Mouse (Mus musculus) retina, postnatal 7 days (tissue): ENCODE measurements around the gene Gbp7.
"Not testable (repeated sequence)": the region's sequence is repeated elsewhere in the genome, so short reads cannot be mapped to it uniquely, and the experiment has no call there.

ENCODE experiments used
- DNase-seq: peaks from one replicate; pipeline ENCODE4 v3.0.0-alpha.2; 2012; ENCODE audit warnings: low read depth, low spot score

Gbp7 gene

GRCm38 (mm10) chr3:142530087-142530953 lies at the start of gene Gbp7:
Gene Gbp7, plus strand, starts transcription at chr3:142530342.
- DNase-seq: no peak

- DNase-seq: peak; percentile 47
These were observed 39.7 kb upstream of the Gbp7 start for GRCm38 (mm10) chr3:142490465-142490864.

- DNase-seq: no peak
These were observed 36.5 kb upstream of the Gbp7 start, which contains the start of gene Gbp5 for GRCm38 (mm10) chr3:142493536-142494061. Gene Gbp5, plus strand, starts transcription at chr3:142493978.

GRCm38 (mm10) chr3:142495146-142495655 lies 34.9 kb upstream of the Gbp7 start:
- DNase-seq: no peak

DNA sequence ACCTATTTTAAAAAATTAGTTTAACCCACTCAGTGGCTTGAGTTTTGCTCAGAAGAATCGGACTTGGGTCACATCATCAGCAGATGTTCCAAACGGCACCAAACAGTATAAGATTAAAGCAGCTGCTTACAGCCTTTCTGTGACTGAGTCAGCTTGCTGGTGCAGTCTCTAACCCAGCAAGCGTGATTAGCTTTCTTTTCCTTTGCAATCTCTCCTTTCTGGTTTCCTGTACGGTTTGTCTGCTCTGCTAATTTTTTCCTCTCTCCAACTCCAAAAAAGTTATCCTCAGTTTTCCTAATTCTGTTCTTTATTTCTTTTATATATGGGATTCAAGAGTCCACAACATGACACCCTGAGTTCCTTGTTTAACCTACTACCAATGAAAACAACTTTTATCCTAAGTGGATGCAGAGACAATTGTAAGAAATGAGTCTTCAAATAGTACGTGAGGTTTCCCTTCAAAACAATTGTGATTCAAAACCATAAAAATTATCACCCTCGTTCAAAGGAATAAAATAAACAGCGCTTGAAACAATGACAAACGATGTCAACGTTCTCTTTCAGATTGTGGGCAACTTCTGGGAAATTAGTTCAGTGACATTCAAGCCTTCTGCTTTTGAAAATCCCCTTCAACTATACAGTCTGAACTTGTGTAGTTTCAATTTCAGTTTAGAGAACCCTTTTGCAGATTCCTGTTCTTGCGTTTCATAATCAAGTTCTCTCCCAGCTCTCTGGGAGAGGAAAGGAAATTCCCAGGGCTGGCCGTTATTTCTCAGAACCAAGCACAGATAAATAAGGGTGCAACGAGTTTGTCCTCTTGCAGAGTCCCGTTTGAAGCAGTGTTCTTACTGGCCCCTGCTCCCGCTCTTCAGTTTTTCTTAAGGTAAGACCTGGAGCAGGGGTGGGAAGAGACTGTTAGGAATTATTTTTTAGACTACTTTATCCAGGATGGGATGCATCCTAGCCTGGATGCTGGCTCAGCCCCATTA lies 33.7 kb upstream of the Gbp7 start:
- DNase-seq: no peak

DNA sequence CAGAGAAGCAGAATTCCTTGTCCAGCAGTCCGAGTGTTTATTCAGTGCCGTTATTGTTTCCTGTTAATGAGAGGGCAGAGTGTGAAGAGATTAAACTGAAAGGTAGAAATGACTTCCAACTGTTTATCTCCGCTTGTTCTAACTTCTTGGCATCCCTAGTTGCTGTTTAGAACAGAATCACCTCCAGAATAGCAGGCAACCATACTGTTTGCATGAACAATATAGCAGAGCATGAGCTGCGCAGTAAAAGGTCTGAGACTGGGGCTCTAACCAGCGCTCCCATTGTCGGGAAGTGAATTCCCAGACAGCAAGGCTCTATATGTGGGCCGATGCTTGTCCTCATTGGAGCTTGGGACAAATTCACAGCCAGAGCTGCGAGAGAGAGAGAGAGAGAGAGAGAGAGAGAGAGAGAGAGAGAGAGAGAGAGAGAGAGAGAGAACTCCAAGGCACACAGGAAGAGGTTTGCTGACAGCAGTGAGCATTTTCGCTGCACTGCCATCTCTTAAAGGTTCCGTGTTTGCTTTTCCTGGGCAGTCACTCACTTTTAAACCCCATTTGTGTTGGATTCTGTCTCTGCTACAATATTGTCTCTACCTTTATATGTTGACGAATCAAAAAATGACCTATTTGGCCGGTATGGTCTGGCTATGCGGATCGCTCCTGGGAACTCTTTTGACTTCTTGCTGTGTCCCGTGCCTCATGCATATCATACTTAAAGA lies 32.9 kb upstream of the Gbp7 start:
- no peak for DNase-seq

- DNase-seq: no peak
These were observed 31.2 kb upstream of the Gbp7 start for GRCm38 (mm10) chr3:142498941-142499340.

GRCm38 (mm10) chr3:142528116-142528515 lies 2.0 kb upstream of the Gbp7 start:
- DNase-seq: no peak

DNA sequence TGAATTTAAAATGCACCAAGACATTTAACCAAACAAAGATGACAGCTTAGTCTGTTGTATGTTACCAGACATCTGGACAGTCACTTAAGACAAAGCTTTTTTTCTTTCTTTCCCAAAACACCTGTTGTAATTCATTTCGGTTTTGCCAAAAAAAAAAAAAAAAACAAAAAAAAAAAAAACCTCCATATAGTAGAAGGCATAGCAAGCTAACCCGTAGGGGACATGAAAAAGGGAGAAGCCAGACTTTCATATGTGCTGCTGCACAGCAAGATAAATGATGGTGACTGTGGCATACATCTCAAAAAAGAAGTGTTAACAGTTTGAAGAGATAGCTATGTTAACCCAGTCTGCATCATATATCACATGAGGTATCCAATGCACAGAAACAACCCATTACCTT lies 545 bp upstream of the Gbp7 start:
- DNase-seq: no peak

DNA sequence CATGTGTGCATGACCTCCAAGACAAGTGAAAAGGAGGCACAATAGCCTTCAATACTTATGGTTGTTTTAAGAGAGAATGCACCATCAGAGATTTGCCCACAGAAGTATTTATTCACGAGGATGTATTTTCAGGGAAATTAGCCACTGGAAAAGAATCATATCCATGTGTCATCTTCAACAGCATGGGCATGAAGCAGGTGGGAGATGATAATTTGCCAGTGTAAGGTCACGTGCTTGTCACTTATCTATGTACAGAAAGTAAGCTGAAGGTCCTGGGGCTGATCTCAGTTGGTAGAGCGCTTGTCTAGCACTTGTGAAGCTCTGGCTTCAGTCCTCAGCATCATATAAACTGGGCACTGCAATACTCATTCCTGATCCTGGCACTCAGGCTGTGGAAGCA lies 1.5 kb downstream of the Gbp7 start:
- no peak for DNase-seq

GRCm38 (mm10) chr3:142533185-142533584 lies 3.0 kb downstream of the Gbp7 start:
- no peak for DNase-seq

GRCm38 (mm10) chr3:142535667-142536066 lies 5.5 kb downstream of the Gbp7 start:
- DNase-seq: no peak

DNA sequence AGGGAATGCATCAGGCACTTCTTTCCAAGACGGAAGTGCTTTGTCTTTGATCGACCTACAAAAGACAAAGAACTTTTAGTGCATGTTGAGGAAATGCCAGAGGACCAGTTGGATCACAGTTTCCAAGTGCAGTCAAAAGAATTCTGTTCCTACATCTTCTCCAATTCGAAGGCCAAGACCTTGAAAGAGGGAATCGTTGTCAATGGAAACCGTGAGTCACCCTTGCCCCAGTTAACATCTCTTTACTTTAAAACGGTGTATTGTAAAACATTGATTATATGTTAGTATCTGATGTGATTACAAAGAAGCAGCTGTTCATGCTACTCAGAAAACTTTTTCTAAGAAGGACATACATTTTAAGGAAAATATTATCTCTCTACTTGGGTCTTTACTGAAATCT lies 11.2 kb downstream of the Gbp7 start:
- no peak for DNase-seq

DNA sequence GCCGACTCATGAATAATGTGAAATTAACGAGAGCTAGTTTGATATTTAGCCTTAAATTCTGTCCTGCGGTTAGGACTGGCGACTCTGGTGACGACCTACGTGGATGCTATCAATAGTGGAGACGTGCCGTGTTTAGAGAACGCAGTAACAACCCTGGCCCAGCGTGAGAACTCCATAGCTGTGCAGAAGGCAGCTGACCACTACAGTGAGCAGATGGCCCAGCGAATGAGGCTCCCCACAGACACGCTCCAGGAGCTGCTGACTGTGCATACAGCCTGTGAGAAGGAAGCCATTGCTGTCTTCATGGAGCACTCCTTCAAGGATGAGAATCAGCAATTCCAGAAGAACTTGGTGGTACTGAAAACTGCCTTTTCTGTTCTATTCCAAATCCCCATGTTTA lies 12.6 kb downstream of the Gbp7 start:
- not testable (repeated sequence) for DNase-seq

GRCm38 (mm10) chr3:142546690-142547089 lies 16.5 kb downstream of the Gbp7 start:
- DNase-seq: no peak

GRCm38 (mm10) chr3:142550052-142550676 lies 20.0 kb downstream of the Gbp7 start:
- DNase-seq: no peak

DNA sequence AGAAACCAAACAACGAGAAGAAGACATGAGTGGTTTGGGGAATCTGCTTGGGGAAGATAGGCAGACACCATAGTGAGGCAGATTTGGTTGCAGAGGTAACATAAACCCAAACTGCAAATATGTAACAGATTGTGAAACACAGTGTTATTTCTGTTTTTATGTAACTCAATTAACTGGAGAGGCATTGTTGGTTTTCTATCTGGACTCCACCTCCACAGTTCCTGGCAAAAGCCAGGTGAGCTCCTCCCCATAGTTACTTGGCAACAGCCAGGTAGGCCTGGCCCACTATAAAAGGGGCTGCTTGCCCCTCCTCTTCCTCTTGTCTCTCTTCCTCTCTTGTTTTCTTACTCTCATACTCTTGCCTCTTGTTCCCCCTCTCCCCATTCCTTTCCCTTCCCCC lies 24.5 kb downstream of the Gbp7 start:
- DNase-seq: no peak

DNA sequence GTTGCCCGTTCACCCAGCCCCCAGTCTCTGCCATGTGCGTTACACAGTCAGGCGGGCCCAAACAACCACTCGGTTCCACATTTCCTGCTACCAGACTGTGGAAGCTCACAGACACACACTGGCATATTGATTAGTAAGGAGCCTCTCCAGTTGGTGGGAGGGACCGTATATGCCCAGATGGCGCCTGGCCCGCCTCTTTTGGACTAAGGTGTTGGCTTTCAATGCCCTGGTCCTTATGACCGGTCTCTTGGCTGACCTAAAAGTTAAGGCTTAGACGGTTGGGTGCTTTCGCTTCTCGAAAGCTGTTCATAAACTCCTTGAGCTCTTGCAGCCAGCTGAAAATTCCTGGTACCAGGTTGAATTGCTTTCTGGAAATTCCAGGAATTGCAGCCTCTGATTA lies 25.5 kb downstream of the Gbp7 start:
- no peak for DNase-seq

GRCm38 (mm10) chr3:142559632-142560228 lies 29.6 kb downstream of the Gbp7 start, which contains the start of gene Gbp3:
Gene Gbp3, plus strand, starts transcription at chr3:142560026.
- DNase-seq: no peak

- peak; percentile 54 for DNase-seq
These were observed 30.3 kb downstream of the Gbp7 start for GRCm38 (mm10) chr3:142560296-142560948.
